Mouse (Mus musculus): Measurements from ENCODE around the gene Prss12. TPM values are rescaled to one million over a fixed set of nuclear protein-coding genes. Genes with fewer than 3 reads are reported as not detected.

The Prss12 gene
- total RNA-seq, 1 experiment = 1.3 TPM

DNA sequence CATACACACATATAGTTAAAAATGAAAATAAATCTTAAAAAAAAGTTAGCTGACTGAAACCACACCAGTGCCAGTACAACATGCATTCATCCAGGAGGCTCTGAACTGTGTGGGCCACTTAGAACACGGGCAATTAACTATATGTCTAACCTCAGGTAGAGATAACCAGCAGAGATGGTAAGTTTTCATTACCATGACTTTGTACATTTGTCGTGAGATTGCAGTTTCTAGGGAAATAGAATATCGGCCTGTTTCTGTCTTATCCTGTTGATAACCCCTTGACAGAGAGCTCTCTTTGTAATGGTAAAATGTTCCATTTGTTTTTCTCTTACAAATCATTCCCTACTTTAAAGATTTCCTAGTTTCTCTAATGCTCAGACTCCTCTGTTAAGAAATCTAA, 103.8 kb downstream of the Prss12 start:
- Histone ChIP-seq H3K27ac (ENCODE audit: insufficient read depth, low read depth, low read length, poor library complexity, severe bottlenecking) (no peak overlapping the region), H3K4me3 (ENCODE audit: insufficient read depth in 1 of 2, low read depth in 1 of 2, low read length in 2 of 2, poor library complexity in 1 of 2, severe bottlenecking in 1 of 2) (no peak overlapping the region), H3K9ac (ENCODE audit: insufficient read depth, low read depth, low read length, poor library complexity, severe bottlenecking) (no peak overlapping the region), H3K4me1 (ENCODE audit: control insufficient read depth in 2 of 2, insufficient read depth in 2 of 2, low read length in 2 of 2, poor library complexity in 1 of 2) (no peaks in the 10 kb centered on the region), H3K9me3 (ENCODE audit: control insufficient read depth, insufficient read depth, low read depth, low read length) (no peaks in the 10 kb centered on the region), H3K36me3 (ENCODE audit: control insufficient read depth, insufficient read depth, low read length, poor library complexity, severe bottlenecking) (no peaks in the 10 kb centered on the region)
- TF ChIP-seq HCFC1 (IDR thresholded peaks at IDR 0.05; ENCODE audit: borderline replicate concordance, insufficient read depth, low read length) = no peak
- no peak for TF ChIP-seq ZNF384 (IDR thresholded peaks at IDR 0.05; ENCODE audit: low read depth, low read length)
- TF ChIP-seq ZC3H11A (IDR thresholded peaks at IDR 0.05; ENCODE audit: borderline replicate concordance, low read depth, low read length) = no peak
- TF ChIP-seq CHD2 (IDR thresholded peaks at IDR 0.05; ENCODE audit: low read depth, low read length) = no peak
- TF ChIP-seq MAFK (IDR thresholded peaks at IDR 0.05; ENCODE audit: insufficient read depth, low read depth, low read length) = no peak
- in situ Hi-C loops (cut with MboI; ENCODE audit: low sequenced_read_pairs in 2 of 2, unreplicated experiment in 2 of 2) = no loop called here
- DNase-seq (ENCODE audit: low read depth, low spot score) = no peak

- in situ Hi-C loops (cut with MboI; ENCODE audit: low sequenced_read_pairs in 2 of 2, unreplicated experiment in 2 of 2) = no loop called here
- no peak for DNase-seq (ENCODE audit: low read depth, low spot score)
- TF ChIP-seq ZC3H11A (IDR thresholded peaks at IDR 0.05; ENCODE audit: borderline replicate concordance, low read depth, low read length) = no peak
- TF ChIP-seq HCFC1 (IDR thresholded peaks at IDR 0.05; ENCODE audit: borderline replicate concordance, insufficient read depth, low read length) = no peak
- no peak overlapping the region for H3K9ac ChIP-seq (ENCODE audit: insufficient read depth, low read depth, low read length, poor library complexity, severe bottlenecking)
- no peaks in the 10 kb centered on the region for H3K9me3 ChIP-seq (ENCODE audit: control insufficient read depth, insufficient read depth, low read depth, low read length)
- H3K4me1 ChIP-seq (ENCODE audit: control insufficient read depth in 2 of 2, insufficient read depth in 2 of 2, low read length in 2 of 2, poor library complexity in 1 of 2) = no peaks in the 10 kb centered on the region
- no peaks in the 10 kb centered on the region for H3K36me3 ChIP-seq (ENCODE audit: control insufficient read depth, insufficient read depth, low read length, poor library complexity, severe bottlenecking)
- H3K4me3 ChIP-seq (ENCODE audit: insufficient read depth in 1 of 2, low read depth in 1 of 2, low read length in 2 of 2, poor library complexity in 1 of 2, severe bottlenecking in 1 of 2) = no peak overlapping the region
- no peak overlapping the region for H3K27ac ChIP-seq (ENCODE audit: insufficient read depth, low read depth, low read length, poor library complexity, severe bottlenecking)
Measured at GRCm38 (mm10) chr3:123553872-123554271, 107.2 kb downstream of the Prss12 start.

GRCm38 (mm10) chr3:123555254-123555865, 108.6 kb downstream of the Prss12 start:
- no peak for TF ChIP-seq CHD2 (IDR thresholded peaks at IDR 0.05; ENCODE audit: low read depth, low read length)
- no peak for TF ChIP-seq HCFC1 (IDR thresholded peaks at IDR 0.05; ENCODE audit: borderline replicate concordance, insufficient read depth, low read length)
- no peak for TF ChIP-seq ZNF384 (IDR thresholded peaks at IDR 0.05; ENCODE audit: low read depth, low read length)
- no peak for TF ChIP-seq ZC3H11A (IDR thresholded peaks at IDR 0.05; ENCODE audit: borderline replicate concordance, low read depth, low read length)
- TF ChIP-seq MAFK (IDR thresholded peaks at IDR 0.05; ENCODE audit: insufficient read depth, low read depth, low read length) = no peak
- no peaks in the 10 kb centered on the region for H3K36me3 ChIP-seq (ENCODE audit: control insufficient read depth, insufficient read depth, low read length, poor library complexity, severe bottlenecking)
- H3K9me3 ChIP-seq (ENCODE audit: control insufficient read depth, insufficient read depth, low read depth, low read length) = no peaks in the 10 kb centered on the region
- in situ Hi-C loops (cut with MboI; ENCODE audit: low sequenced_read_pairs in 2 of 2, unreplicated experiment in 2 of 2) = no loop called here
- H3K27ac ChIP-seq (ENCODE audit: insufficient read depth, low read depth, low read length, poor library complexity, severe bottlenecking) = no peak overlapping the region
- H3K4me1 ChIP-seq (ENCODE audit: control insufficient read depth in 2 of 2, insufficient read depth in 2 of 2, low read length in 2 of 2, poor library complexity in 1 of 2) = no peaks in the 10 kb centered on the region
- no peak overlapping the region for H3K9ac ChIP-seq (ENCODE audit: insufficient read depth, low read depth, low read length, poor library complexity, severe bottlenecking)
- no peak overlapping the region for H3K4me3 ChIP-seq (ENCODE audit: insufficient read depth in 1 of 2, low read depth in 1 of 2, low read length in 2 of 2, poor library complexity in 1 of 2, severe bottlenecking in 1 of 2)
- DNase-seq (ENCODE audit: low read depth, low spot score) = no peak

Other genes starting within 250 kb of the Prss12 start
- 0.37 and 1.6 TPM in 2 replicates for gene Synpo2, start 210.8 kb upstream of the Prss12 start, total RNA-seq (2012; rRNA removed)
- 16.5 and 20.0 TPM in 2 replicates for gene Sec24d, start 179.5 kb upstream of the Prss12 start, total RNA-seq (2012; rRNA removed)
- gene Mettl14, start 60.8 kb upstream of the Prss12 start, total RNA-seq (2012; rRNA removed) = 12.4 and 14.0 TPM in 2 replicates
- 0.09 and 0.16 TPM in 2 replicates for gene Ndst3, start 243.9 kb downstream of the Prss12 start, total RNA-seq (2012; rRNA removed)

Data from ES-E14 (cell line).